Mouse (Mus musculus): Measurements from ENCODE around the gene Armc9.

DNA sequence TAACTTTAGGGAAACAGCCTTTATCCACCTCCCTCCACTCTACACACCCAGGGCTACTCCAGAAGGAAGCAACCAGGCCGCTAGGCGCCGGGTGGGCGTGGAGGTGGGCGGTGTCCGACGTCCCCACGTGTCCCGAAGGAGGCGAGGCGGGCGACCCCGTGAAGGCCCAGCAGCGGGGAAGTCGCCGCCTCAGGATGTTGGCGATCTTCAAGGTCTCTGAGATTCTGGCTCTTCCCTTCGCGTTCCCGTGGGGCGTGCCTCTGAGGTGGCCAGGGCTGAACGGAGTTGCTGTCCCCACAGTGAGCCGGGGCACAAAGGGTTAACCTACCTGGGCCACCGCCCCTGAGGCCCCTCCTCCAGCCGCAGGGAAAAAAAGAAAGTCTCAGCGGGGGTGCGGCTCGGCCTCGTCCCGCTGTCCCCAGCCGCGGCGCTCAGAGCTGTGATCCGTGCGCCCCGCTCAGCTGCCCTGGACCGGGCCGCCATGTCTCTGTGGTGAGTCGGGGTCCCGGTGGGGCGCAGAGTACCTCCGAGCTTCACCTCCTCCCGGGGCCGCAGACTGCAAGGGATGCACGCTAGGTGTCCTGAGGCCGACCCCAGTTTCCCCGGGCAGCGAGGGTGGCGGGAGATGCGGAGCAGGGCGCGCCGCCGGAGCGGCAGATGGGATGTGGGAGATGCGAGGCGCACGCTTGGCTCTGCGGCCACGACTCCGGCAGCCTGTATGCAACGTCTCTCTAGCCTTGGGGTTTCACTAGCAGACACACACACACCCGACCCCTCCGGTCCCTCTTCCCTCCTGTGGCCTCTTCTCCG, 148.7 kb downstream of the Armc9 start:
- no peak for TF ChIP-seq CTCF (IDR thresholded peaks at IDR 0.05; ENCODE audit: insufficient read depth, low read length)
- TF ChIP-seq POLR2A (IDR thresholded peaks at IDR 0.05; ENCODE audit: borderline replicate concordance, extremely low read depth, low read depth, low read length), result no peak

All from lung, adult 2 months (tissue).